Mouse (Mus musculus): ENCODE results near the gene Pde8a. TPM values are rescaled to one million over a fixed set of nuclear protein-coding genes. Genes with fewer than 3 reads are reported as not detected.

The Pde8a gene
- 2.9 TPM in 1 of 2 replicates, not detected in the other for polyA plus RNA-seq (2012; ENCODE audit: insufficient read depth, low replicate concordance)

DNA sequence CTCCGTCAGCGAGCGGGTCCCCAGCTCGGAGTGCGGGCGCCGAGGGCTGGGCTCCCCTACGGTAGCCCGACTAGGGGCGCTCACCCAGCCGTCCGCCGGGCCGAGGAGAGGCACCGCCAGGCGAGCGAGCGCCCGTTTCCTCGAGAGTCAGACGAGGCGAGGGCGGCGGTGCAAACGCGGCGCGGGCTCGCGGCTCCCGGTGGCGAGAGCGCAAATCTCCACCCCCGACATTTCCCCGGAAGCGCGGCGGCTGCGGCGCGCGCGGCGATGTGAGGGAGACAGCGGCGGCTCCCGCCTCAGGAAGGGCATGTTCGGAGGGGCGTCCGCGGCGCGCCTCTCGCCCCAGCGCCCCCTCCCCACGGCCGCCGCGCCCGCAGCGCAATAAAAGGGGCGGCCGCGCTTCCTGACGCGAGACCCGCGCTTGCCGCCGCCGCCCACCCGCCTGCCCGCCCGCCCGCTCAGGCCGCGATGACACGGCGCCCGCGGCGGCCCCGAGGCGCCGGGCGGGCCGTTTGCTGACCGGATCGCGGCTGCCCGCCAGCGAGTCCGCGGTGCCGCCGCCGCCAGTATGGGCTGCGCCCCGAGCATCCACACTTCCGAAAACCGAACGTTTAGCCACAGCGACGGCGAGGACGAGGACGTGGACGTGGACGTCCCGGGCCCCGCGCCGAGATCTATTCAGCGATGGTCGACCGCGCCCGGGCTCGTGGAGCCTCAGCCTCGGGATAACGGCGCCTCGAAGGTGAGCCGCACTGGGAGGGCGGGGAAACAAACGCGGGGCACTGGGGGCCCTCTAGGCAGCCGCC lies at the start of gene Pde8a:
TSS of gene Pde8a (plus strand) at position 250 of the 806 bp plus-strand sequence.
- peak within 1 kb of the TSS; percentile 90 for H3K4me3 ChIP-seq (replicated peaks)
- no peaks in the 10 kb centered on the region for H3K36me3 ChIP-seq (replicated peaks; ENCODE audit: low read length)
- no peaks in the 10 kb centered on the region for H3K9me3 ChIP-seq
- no peak for TF ChIP-seq GATA1 (IDR thresholded peaks at IDR 0.05; ENCODE audit: borderline replicate concordance, low read length)
- TF ChIP-seq FLI1 (IDR thresholded peaks at IDR 0.05; ENCODE audit: low read length), result no peak
- H3K27me3 ChIP-seq (replicated peaks), result peaks cover 61% of the 10 kb centered on the region
- peaks cover 46% of the 10 kb centered on the region for H3K4me1 ChIP-seq

DNA sequence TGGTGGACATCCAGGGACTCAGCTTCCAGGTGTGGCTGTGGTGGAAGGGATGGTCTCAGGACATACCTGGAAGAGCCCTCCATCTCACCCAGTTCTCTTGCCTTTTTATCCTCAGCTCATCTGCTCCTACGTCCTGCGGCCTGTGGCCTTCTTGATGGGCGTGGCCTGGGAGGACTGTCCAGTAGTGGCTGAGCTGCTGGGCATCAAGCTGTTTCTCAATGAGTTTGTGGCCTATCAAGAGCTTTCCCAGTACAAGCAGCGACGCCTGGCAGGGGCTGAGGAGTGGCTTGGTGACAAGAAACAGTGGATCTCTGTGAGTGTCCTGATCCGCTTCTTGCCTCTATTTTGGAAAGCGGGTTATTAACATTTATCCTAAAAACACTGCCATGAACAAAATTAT lies 49.0 kb upstream of the Pde8a start:
- Histone ChIP-seq H3K27me3 (replicated peaks) (peaks cover 18% of the 10 kb centered on the region), H3K4me3 (replicated peaks) (no peak overlapping the region), H3K9me3 (no peaks in the 10 kb centered on the region), H3K4me1 (peaks cover 16% of the 10 kb centered on the region), H3K36me3 (replicated peaks; ENCODE audit: low read length) (no peaks in the 10 kb centered on the region)
- TF ChIP-seq GATA1 (IDR thresholded peaks at IDR 0.05; ENCODE audit: borderline replicate concordance, low read length) (no peak), FLI1 (IDR thresholded peaks at IDR 0.05; ENCODE audit: low read length) (no peak)

DNA sequence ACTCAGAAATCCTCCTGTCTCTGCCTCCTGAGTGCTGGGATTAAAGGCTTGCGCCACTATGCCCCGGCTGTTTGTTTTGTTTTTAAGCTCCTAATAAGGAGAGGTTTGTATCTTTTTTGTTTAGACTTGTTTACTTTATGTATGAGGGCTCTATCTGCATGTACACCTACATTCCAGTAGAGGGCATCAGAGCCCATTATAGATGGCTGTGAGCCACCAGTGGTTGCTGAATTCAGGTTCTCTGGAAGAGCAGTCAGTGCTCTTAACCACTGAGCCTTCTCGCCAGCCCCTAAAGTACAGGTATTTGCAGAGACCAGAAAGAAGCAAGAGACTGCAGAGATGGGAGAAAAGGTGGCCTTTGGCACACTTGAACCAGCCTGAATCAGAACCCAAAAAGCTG lies 46.3 kb upstream of the Pde8a start:
- peaks cover 4% of the 10 kb centered on the region; the same call in 1 of the 2 replicates for H3K9me3 ChIP-seq
- no peaks in the 10 kb centered on the region for H3K36me3 ChIP-seq (replicated peaks; ENCODE audit: low read length)
- H3K27me3 ChIP-seq (replicated peaks), result peaks cover 24% of the 10 kb centered on the region
- H3K4me1 ChIP-seq, result peaks cover 11% of the 10 kb centered on the region
- no peak overlapping the region for H3K4me3 ChIP-seq (replicated peaks)
- TF ChIP-seq GATA1 (IDR thresholded peaks at IDR 0.05; ENCODE audit: borderline replicate concordance, low read length) (no peak), FLI1 (IDR thresholded peaks at IDR 0.05; ENCODE audit: low read length) (no peak)

DNA sequence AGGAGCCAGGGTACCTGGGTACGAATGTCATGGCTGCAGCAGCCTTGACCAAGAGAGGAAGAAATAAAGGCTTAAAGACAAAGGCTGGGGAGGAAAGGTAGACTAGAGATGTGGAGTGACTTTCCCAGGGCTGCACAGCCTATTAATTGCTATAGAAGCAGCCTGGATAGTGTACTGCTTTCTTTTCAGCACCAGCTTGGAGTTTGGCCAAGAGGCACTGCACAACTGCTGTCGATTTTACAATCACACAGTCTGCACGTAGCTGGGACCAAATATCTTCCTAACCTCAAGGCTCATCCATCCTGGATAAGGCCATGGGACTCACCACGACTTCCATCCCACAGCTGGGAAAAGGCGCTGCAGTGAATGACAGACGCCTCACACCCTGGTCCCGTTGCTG lies 44.0 kb upstream of the Pde8a start:
- TF ChIP-seq GATA1 (IDR thresholded peaks at IDR 0.05; ENCODE audit: borderline replicate concordance, low read length) (no peak), FLI1 (IDR thresholded peaks at IDR 0.05; ENCODE audit: low read length) (no peak)
- peaks cover 24% of the 10 kb centered on the region for H3K27me3 ChIP-seq (replicated peaks)
- H3K36me3 ChIP-seq (replicated peaks; ENCODE audit: low read length), result no peaks in the 10 kb centered on the region
- H3K4me3 ChIP-seq (replicated peaks), result no peak overlapping the region
- peaks cover 5% of the 10 kb centered on the region for H3K4me1 ChIP-seq
- H3K9me3 ChIP-seq, result peaks cover 8% of the 10 kb centered on the region

DNA sequence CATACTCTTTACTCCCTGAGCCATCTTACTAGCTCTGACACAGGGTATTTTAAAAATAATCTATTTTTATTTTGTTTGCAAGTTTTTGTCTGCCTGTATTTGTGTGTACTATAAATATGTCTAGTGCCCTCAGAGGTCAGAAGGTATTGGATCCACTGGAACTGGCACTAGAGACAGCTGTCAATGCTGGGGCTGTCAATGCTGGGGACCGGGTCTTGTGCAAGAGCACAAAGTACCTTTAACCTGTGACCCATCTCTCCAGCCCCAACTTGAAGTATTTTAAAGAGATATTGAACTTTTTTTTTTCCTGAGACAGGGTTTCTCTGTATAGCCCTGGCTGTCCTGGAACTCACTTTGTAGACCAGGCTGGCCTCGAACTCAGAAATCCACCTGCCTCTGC lies 39.5 kb upstream of the Pde8a start:
- Histone ChIP-seq H3K4me1 (peaks cover 6% of the 10 kb centered on the region; the same call in 1 of the 2 replicates), H3K9me3 (peaks cover 18% of the 10 kb centered on the region), H3K27me3 (replicated peaks) (peaks cover 27% of the 10 kb centered on the region), H3K36me3 (replicated peaks; ENCODE audit: low read length) (no peaks in the 10 kb centered on the region), H3K4me3 (replicated peaks) (no peak overlapping the region)
- no peak for TF ChIP-seq GATA1 (IDR thresholded peaks at IDR 0.05; ENCODE audit: borderline replicate concordance, low read length)
- no peak for TF ChIP-seq FLI1 (IDR thresholded peaks at IDR 0.05; ENCODE audit: low read length)

DNA sequence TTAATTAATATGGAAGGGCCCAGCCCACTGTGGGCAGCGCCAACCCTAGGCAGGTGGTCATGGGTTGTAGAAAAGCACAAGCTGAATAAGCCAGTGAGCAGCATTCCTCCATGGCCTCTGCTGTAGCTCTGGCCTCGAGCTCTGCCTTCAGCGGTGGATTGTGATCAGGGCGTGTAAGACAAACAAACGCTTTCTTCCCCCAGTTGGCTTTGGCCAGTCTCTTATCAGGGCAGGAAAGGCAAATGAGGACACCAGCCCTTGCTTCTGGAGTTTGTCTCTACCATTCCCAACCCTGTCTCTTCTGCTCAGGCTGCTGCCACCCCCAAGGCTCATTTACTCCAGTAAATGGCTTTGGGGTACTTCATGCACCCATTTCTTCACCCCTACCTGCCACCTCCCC lies 38.7 kb upstream of the Pde8a start:
- Histone ChIP-seq H3K27me3 (replicated peaks) (peaks cover 22% of the 10 kb centered on the region), H3K9me3 (peaks cover 18% of the 10 kb centered on the region), H3K4me3 (replicated peaks) (no peak overlapping the region), H3K4me1 (peaks cover 13% of the 10 kb centered on the region), H3K36me3 (replicated peaks; ENCODE audit: low read length) (no peaks in the 10 kb centered on the region)
- TF ChIP-seq GATA1 (IDR thresholded peaks at IDR 0.05; ENCODE audit: borderline replicate concordance, low read length) (no peak), FLI1 (IDR thresholded peaks at IDR 0.05; ENCODE audit: low read length) (no peak)

DNA sequence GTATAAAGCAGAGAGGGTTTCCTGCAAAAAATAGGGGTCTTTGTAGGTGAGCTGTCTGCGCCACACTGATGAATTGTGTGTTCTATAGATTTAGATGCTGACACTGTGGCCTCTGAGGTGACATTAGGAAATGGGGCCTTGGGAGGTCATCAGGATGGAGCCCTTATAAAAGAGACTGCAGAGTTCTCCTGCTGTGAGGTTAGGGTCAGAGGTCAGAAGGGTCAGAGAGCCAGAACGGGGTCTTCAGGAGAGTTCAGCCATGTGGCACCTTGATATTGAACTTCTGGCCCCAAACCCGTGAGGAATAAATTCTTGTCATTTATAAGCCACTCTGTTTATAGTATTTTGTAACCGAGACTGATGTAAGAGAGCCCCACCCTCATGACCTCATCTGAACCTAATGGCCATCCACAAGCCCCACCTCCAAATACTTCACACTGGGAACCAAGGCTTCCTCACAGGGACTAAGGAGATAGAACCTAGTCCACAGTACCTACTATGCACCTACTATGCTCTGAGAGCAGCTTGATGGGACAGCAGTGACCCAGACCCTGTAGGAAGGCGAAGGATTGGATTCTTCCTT lies 37.1 kb upstream of the Pde8a start:
- H3K36me3 ChIP-seq (replicated peaks; ENCODE audit: low read length), result no peaks in the 10 kb centered on the region
- TF ChIP-seq GATA1 (IDR thresholded peaks at IDR 0.05; ENCODE audit: borderline replicate concordance, low read length) (no peak), FLI1 (IDR thresholded peaks at IDR 0.05; ENCODE audit: low read length) (no peak)
- peaks cover 18% of the 10 kb centered on the region for H3K9me3 ChIP-seq
- H3K27me3 ChIP-seq (replicated peaks), result peaks cover 19% of the 10 kb centered on the region
- H3K4me3 ChIP-seq (replicated peaks), result no peak overlapping the region
- peaks cover 18% of the 10 kb centered on the region for H3K4me1 ChIP-seq

DNA sequence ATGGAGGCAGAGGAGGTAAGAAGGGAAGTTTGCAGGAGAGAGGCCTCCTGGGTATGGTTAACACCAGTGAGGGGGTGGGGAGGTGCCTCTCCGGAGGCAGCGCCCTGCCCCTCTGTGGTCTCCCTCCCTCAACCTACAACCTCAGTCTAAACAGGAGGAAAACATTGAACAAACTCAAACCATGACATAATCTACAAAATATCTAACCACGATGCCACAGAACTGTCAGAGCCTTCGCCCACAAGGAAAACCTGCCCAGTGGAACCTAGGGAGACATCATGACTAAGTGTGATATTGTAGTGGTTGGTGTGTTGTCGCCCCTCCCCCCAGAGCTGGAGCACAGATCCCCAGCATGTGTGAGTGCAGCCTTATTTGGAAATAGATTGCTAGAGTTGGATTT lies 33.9 kb upstream of the Pde8a start:
- Histone ChIP-seq H3K9me3 (peaks cover 13% of the 10 kb centered on the region), H3K4me1 (peaks cover 18% of the 10 kb centered on the region), H3K4me3 (replicated peaks) (no peak overlapping the region), H3K27me3 (replicated peaks) (peaks cover 17% of the 10 kb centered on the region), H3K36me3 (replicated peaks; ENCODE audit: low read length) (no peaks in the 10 kb centered on the region)
- no peak for TF ChIP-seq GATA1 (IDR thresholded peaks at IDR 0.05; ENCODE audit: borderline replicate concordance, low read length)
- no peak for TF ChIP-seq FLI1 (IDR thresholded peaks at IDR 0.05; ENCODE audit: low read length)

DNA sequence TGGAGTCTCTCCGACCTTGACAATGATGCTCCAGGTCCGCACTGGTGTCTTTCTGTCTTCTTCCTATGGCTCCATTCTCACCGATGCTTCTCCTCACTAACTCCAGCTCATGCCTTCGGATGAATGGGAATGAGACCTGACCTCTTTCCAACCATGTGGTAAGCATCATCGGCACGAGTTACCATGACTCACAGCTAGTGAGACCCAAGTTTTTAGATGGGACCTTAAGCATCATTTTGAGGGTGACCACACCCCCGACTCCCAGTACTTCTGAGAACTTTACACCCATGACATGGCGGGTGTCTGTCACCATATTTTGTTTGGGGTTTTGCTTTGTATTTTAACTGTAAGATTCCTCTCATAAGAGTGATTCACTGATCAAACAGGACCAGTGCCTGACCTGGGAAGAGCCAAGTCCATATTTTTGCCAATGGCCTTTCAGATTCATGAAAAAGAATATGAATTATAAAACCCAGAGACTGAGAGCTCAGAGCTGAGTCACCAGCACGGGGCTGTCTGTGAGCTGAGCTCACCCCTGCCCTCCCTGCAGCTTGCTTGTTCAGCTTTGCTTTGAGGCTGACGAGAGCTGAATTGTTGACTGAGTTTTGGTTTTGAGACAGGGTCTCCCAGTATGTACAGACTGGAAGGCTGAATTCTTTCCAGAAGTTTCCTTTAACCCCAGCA lies 30.8 kb upstream of the Pde8a start:
- TF ChIP-seq FLI1 (IDR thresholded peaks at IDR 0.05; ENCODE audit: low read length), result no peak
- TF ChIP-seq GATA1 (IDR thresholded peaks at IDR 0.05; ENCODE audit: borderline replicate concordance, low read length), result no peak
- Histone ChIP-seq H3K9me3 (peaks cover 14% of the 10 kb centered on the region), H3K4me1 (peaks cover 12% of the 10 kb centered on the region), H3K27me3 (replicated peaks) (peaks cover 12% of the 10 kb centered on the region), H3K4me3 (replicated peaks) (no peak overlapping the region), H3K36me3 (replicated peaks; ENCODE audit: low read length) (no peaks in the 10 kb centered on the region)

DNA sequence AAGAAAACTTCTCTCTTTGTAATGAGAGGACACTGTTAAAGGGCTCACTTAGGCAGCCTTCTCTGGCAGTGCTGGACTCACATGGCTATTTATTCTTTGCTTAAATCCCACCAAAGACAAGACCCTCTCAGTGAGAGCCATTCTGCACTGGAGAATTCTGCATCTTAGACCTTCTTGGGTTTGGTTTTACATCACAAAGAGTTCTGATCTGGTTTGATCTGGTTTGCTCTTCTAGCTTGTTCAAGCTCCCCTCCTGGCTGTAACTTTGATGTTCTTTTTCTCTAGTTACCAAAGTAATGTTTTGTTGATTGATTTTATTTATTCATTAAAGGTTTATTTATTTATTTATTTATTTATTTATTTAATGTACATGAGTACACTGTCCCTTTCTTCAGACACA lies 30.2 kb upstream of the Pde8a start:
- peaks cover 12% of the 10 kb centered on the region for H3K4me1 ChIP-seq
- H3K9me3 ChIP-seq, result peaks cover 14% of the 10 kb centered on the region
- no peak overlapping the region for H3K4me3 ChIP-seq (replicated peaks)
- H3K36me3 ChIP-seq (replicated peaks; ENCODE audit: low read length), result no peaks in the 10 kb centered on the region
- H3K27me3 ChIP-seq (replicated peaks), result peaks cover 18% of the 10 kb centered on the region
- TF ChIP-seq GATA1 (IDR thresholded peaks at IDR 0.05; ENCODE audit: borderline replicate concordance, low read length) (no peak), FLI1 (IDR thresholded peaks at IDR 0.05; ENCODE audit: low read length) (no peak)

Measured in megakaryocyte, embryonic 14.5 days (primary cell).